Comparison of ENCODE assay signal across 18 mouse cellular contexts in the genomic region with DNA sequence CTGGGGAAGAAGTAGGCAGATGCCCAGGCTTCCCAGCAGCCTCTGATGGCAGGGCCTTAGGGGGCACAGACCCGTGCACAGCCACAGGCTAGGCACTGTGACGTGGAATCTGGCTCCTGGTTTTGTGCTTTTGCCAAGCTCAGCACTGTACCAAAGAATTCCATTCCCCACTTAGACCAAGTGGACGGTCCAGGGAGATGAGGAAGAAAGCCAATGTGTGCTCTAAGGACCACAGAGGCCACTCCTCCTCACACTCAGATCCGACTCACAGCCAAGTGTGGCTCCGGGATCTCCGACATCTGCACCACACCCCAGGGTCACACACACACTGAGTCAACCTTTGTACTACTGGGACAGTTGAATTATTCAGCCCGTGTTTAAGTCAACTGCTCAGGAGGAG. TPM values are rescaled to one million over a fixed set of nuclear protein-coding genes. Genes with fewer than 3 reads are reported as not detected.
DNase-seq lines count a peak whose midpoint lies in the region; ATAC-seq and TF ChIP-seq lines count a peak whose summit lies in the region.
"Had no signal": no experiment of that assay in that cellular context is flagged by ENCODE, and none has a peak within 500 bp of the region (broad histone marks: within the 10 kb centered on the region; RNA-seq: fewer than 3 reads in every experiment).

No protein-coding gene starts in this region.

- H3K27ac ChIP-seq in hindbrain, postnatal 0 days, result no peak overlapping the region
- no peak overlapping the region for H3K27ac ChIP-seq in hindbrain, embryonic 10.5 days
- H3K27ac ChIP-seq in stomach, postnatal 0 days (replicated peaks), result peak overlapping the region; percentile 84
- H3K27ac ChIP-seq: forebrain, embryonic 15.5 days; gastrocnemius, adult 2 months; limb, embryonic 13.5 days had no signal

- no peak for ATAC-seq in hindbrain, postnatal 0 days
- ATAC-seq in stomach, postnatal 0 days (ENCODE audit: low FRiP score, low TSS enrichment), result peak; percentile 65
- ATAC-seq: activated CD4-positive, CD25-positive, alpha-beta regulatory T cell, adult 4 months; forebrain, embryonic 15.5 days had no signal

- WGBS in hindbrain, postnatal 0 days, result 58% methylated on average over 7 of the region's 7 CpGs
- 83% methylated on average over 7 of the region's 7 CpGs for WGBS in hindbrain, embryonic 10.5 days
- 64% methylated on average over 7 of the region's 7 CpGs for WGBS in stomach, postnatal 0 days

- H3K27me3 ChIP-seq in hindbrain, postnatal 0 days (ENCODE audit: insufficient read depth, low read length), result no peaks in the 10 kb centered on the region
- H3K27me3 ChIP-seq in hindbrain, embryonic 10.5 days (ENCODE audit: insufficient read depth, poor library complexity, severe bottlenecking), result no peaks in the 10 kb centered on the region
- H3K27me3 ChIP-seq in stomach, postnatal 0 days (ENCODE audit: control insufficient read depth, insufficient read depth, low read length), result no peaks in the 10 kb centered on the region
- H3K27me3 ChIP-seq: forebrain, embryonic 15.5 days; limb, embryonic 13.5 days had no signal

- H3K36me3 ChIP-seq in hindbrain, postnatal 0 days (ENCODE audit: insufficient read depth, low read length), result peaks cover 3% of the 10 kb centered on the region; the same call in 1 of the 2 replicates
- H3K36me3 ChIP-seq in hindbrain, embryonic 10.5 days, result peaks cover 58% of the 10 kb centered on the region
- H3K36me3 ChIP-seq in stomach, postnatal 0 days (ENCODE audit: control insufficient read depth, insufficient read depth, low read length), result peaks cover 6% of the 10 kb centered on the region

- H3K4me3 ChIP-seq in hindbrain, postnatal 0 days (ENCODE audit: low read length), result no peak overlapping the region
- H3K4me3 ChIP-seq in hindbrain, embryonic 10.5 days, result no peak overlapping the region
- H3K4me3 ChIP-seq in stomach, postnatal 0 days (ENCODE audit: low read depth, low read length), result no peak overlapping the region
- H3K4me3 ChIP-seq: forebrain, embryonic 15.5 days; gastrocnemius, adult 2 months; limb, embryonic 13.5 days had no signal

- no peak for TF ChIP-seq CTCF in hindbrain, postnatal 0 days (IDR thresholded peaks at IDR 0.05; ENCODE audit: low read depth)
- no peak for TF ChIP-seq CTCF in stomach, postnatal 0 days (IDR thresholded peaks at IDR 0.05; ENCODE audit: low read depth)

- no peak overlapping the region for H3K9ac ChIP-seq in hindbrain, postnatal 0 days (replicated peaks; ENCODE audit: low read length)
- H3K9ac ChIP-seq in stomach, postnatal 0 days (ENCODE audit: low read length), result no peak overlapping the region
- H3K9ac ChIP-seq: forebrain, embryonic 15.5 days had no signal

- no peak for TF ChIP-seq EP300 in stomach, postnatal 0 days (optimal IDR thresholded peaks at IDR 0.05)

- DNase-seq in adrenal gland, postnatal 14 days, result peak; percentile 32
- no peak for DNase-seq in adrenal gland, adult 2 months
- DNase-seq in hindbrain, postnatal 0 days (ENCODE audit: low spot score), result peak; percentile 36
- no peak for DNase-seq in hindbrain, embryonic 10.5 days (ENCODE audit: low spot score)
- peak; percentile 28 for DNase-seq in lung, postnatal 25 days (ENCODE audit: low spot score)
- no peak for DNase-seq in lung, postnatal 14 days
- peak; percentile 75 for DNase-seq in stomach, postnatal 0 days (ENCODE audit: low spot score)
- no peak for DNase-seq in layer of hippocampus, postnatal 36 days
- DNase-seq: cerebellum, adult 18-20 months; gastrocnemius, adult 2 months; lung, adult 2 months; spleen, adult 18-20 months; thymus, postnatal 25 days had no signal

- peaks cover 19% of the 10 kb centered on the region; the same call in 1 of the 2 replicates for H3K4me1 ChIP-seq in hindbrain, postnatal 0 days (ENCODE audit: insufficient read depth, low read length)
- H3K4me1 ChIP-seq in hindbrain, embryonic 10.5 days (replicated peaks), result peaks cover 35% of the 10 kb centered on the region
- H3K4me1 ChIP-seq in stomach, postnatal 0 days (replicated peaks; ENCODE audit: control insufficient read depth, insufficient read depth), result peaks cover 12% of the 10 kb centered on the region

- H3K9me3 ChIP-seq in hindbrain, postnatal 0 days (ENCODE audit: low read length), result no peaks in the 10 kb centered on the region
- H3K9me3 ChIP-seq in hindbrain, embryonic 10.5 days, result no peaks in the 10 kb centered on the region
- no peaks in the 10 kb centered on the region for H3K9me3 ChIP-seq in stomach, postnatal 0 days (ENCODE audit: control insufficient read depth, low read length)
- H3K9me3 ChIP-seq: forebrain, embryonic 15.5 days; limb, embryonic 13.5 days had no signal

- H3K4me2 ChIP-seq in hindbrain, postnatal 0 days (ENCODE audit: low read depth, low read length), result no peak overlapping the region
- no peak overlapping the region; the same call in 1 of the 2 replicates for H3K4me2 ChIP-seq in stomach, postnatal 0 days (replicated peaks; ENCODE audit: low read depth)
- H3K4me2 ChIP-seq: forebrain, embryonic 15.5 days; limb, embryonic 13.5 days had no signal

RNA-seq across cellular contexts. Expression of gene Cant1, which starts 2.8 kb away (rescaled TPM):
- total RNA-seq in adrenal gland, postnatal 14 days (2021), result 25.3 and 28.4 TPM in 2 replicates
- 10 to 100 TPM; 28.8 to 35.6 TPM for total RNA-seq in adrenal gland, adult 2 months (2021)
- 59.5 and 66.8 TPM in 2 replicates for polyA plus RNA-seq in adrenal gland, adult 2 months (2012; rRNA removed)
- 47.9 and 51.7 TPM in 2 replicates for total RNA-seq in hindbrain, postnatal 0 days (2014; rRNA removed)
- polyA plus RNA-seq in hindbrain, postnatal 0 days (2015; fragmentation: Nextera tagmentation; extraction: Ambion mirVana), result 24.7 and 25.8 TPM in 2 replicates
- polyA plus RNA-seq in hindbrain, embryonic 10.5 days (2016; fragmentation: Nextera tagmentation; extraction: Ambion mirVana), result 23.7 and 31.1 TPM in 2 replicates
- polyA plus RNA-seq in stomach, postnatal 0 days (2015; fragmentation: Nextera tagmentation; extraction: Ambion mirVana), result 32.3 and 33.9 TPM in 2 replicates
- 10 to 100 TPM; 39.9 TPM for total RNA-seq in layer of hippocampus, postnatal 36 days (2021)

RNA-seq across cellular contexts. Expression of gene C1qtnf1, which starts 12.0 kb away (rescaled TPM):
- total RNA-seq in adrenal gland, postnatal 14 days (2021), result 23.7 and 29.2 TPM in 2 replicates
- total RNA-seq in adrenal gland, adult 2 months (2021), result 10 to 100 TPM; 14.8 to 24.8 TPM
- polyA plus RNA-seq in adrenal gland, adult 2 months (2012; rRNA removed), result 14.6 and 17.9 TPM in 2 replicates
- total RNA-seq in hindbrain, postnatal 0 days (2014; rRNA removed), result 5.4 TPM in 2 replicates
- 3.5 and 4.3 TPM in 2 replicates for polyA plus RNA-seq in hindbrain, postnatal 0 days (2015; fragmentation: Nextera tagmentation; extraction: Ambion mirVana)
- polyA plus RNA-seq in hindbrain, embryonic 10.5 days (2016; fragmentation: Nextera tagmentation; extraction: Ambion mirVana), result 1.8 and 2.0 TPM in 2 replicates
- 9.0 and 11.0 TPM in 2 replicates for polyA plus RNA-seq in stomach, postnatal 0 days (2015; fragmentation: Nextera tagmentation; extraction: Ambion mirVana)
- total RNA-seq in layer of hippocampus, postnatal 36 days (2021), result 1 to 10 TPM; 2.2 to 2.7 TPM
- total RNA-seq: hematopoietic stem cell, adult 5-6 weeks; megakaryocyte-erythroid progenitor cell, adult 5-6 weeks had no signal
- polyA plus RNA-seq: activated CD4-positive, CD25-positive, alpha-beta regulatory T cell, adult 4 months had no signal

RNA-seq across cellular contexts. Expression of gene Lgals3bp, which starts 14.2 kb away (rescaled TPM):
- total RNA-seq in adrenal gland, postnatal 14 days (2021), result 51.1 and 59.7 TPM in 2 replicates
- total RNA-seq in adrenal gland, adult 2 months (2021), result 100 to 1,000 TPM in 1 of 2 experiments, 10 to 100 TPM in 1; 92.7 to 160 TPM
- 336 and 430 TPM in 2 replicates for polyA plus RNA-seq in adrenal gland, adult 2 months (2012; rRNA removed)
- total RNA-seq in hindbrain, postnatal 0 days (2014; rRNA removed), result 25.5 and 30.6 TPM in 2 replicates
- 15.4 and 18.5 TPM in 2 replicates for polyA plus RNA-seq in hindbrain, postnatal 0 days (2015; fragmentation: Nextera tagmentation; extraction: Ambion mirVana)
- polyA plus RNA-seq in hindbrain, embryonic 10.5 days (2016; fragmentation: Nextera tagmentation; extraction: Ambion mirVana), result 1.8 and 2.0 TPM in 2 replicates
- polyA plus RNA-seq in stomach, postnatal 0 days (2015; fragmentation: Nextera tagmentation; extraction: Ambion mirVana), result 142 and 144 TPM in 2 replicates
- 10 to 100 TPM; 17.1 to 17.3 TPM for total RNA-seq in layer of hippocampus, postnatal 36 days (2021)

Comparison
In these comparisons a context has a peak if more than half of its experiments do, and no peak if none do; other contexts are left out.
1. DNase-seq: peak in adrenal gland, postnatal 14 days (single experiment), hindbrain, postnatal 0 days (single experiment), lung, postnatal 25 days (single experiment) and stomach, postnatal 0 days (single experiment); none in adrenal gland, adult 2 months (single experiment), hindbrain, embryonic 10.5 days (single experiment), lung, postnatal 14 days (single experiment) and layer of hippocampus, postnatal 36 days (0 of 2).